Mouse (Mus musculus): ENCODE results near the gene Impg1. TPM values are rescaled to one million over a fixed set of nuclear protein-coding genes. Genes with fewer than 3 reads are reported as not detected.

The Impg1 gene
- polyA plus RNA-seq, 1 experiment: not detected

- Histone ChIP-seq H3K27me3 (replicated peaks; ENCODE audit: control insufficient read depth, insufficient read depth, low read length) (no peaks in the 10 kb centered on the region), H3K4me1 (ENCODE audit: control insufficient read depth, insufficient read depth, low read length) (no peaks in the 10 kb centered on the region), H3K4me3 (ENCODE audit: insufficient read depth, low read depth, low read length) (no peak overlapping the region), H3K27ac (ENCODE audit: insufficient read depth, low read depth, low read length) (no peak overlapping the region), H3K36me3 (ENCODE audit: control insufficient read depth, insufficient read depth, low read length) (no peaks in the 10 kb centered on the region)
- TF ChIP-seq CTCF (conservative IDR thresholded peaks at IDR 0.05; ENCODE audit: insufficient read depth, insufficient read length, low read depth, low read length): no peak
- no peak for TF ChIP-seq POLR2A (IDR thresholded peaks at IDR 0.05; ENCODE audit: low read depth, low read length)
- no peak for DNase-seq
- WGBS: 67% methylated on average over 7 of the region's 7 CpGs
These were observed 114.0 kb downstream of the Impg1 start for GRCm38 (mm10) chr9:80351295-80351677.

- DNase-seq: no peak
- Histone ChIP-seq H3K4me1 (ENCODE audit: control insufficient read depth, insufficient read depth, low read length) (no peaks in the 10 kb centered on the region), H3K27me3 (replicated peaks; ENCODE audit: control insufficient read depth, insufficient read depth, low read length) (no peaks in the 10 kb centered on the region), H3K27ac (ENCODE audit: insufficient read depth, low read depth, low read length) (no peak overlapping the region), H3K36me3 (ENCODE audit: control insufficient read depth, insufficient read depth, low read length) (no peaks in the 10 kb centered on the region), H3K4me3 (ENCODE audit: insufficient read depth, low read depth, low read length) (no peak overlapping the region)
- 83% methylated on average over 6 of the region's 6 CpGs for WGBS
- TF ChIP-seq POLR2A (IDR thresholded peaks at IDR 0.05; ENCODE audit: low read depth, low read length) (no peak), CTCF (conservative IDR thresholded peaks at IDR 0.05; ENCODE audit: insufficient read depth, insufficient read length, low read depth, low read length) (no peak)
These were observed 120.8 kb downstream of the Impg1 start for GRCm38 (mm10) chr9:80344451-80345000.

- Histone ChIP-seq H3K4me1 (ENCODE audit: control insufficient read depth, insufficient read depth, low read length) (no peaks in the 10 kb centered on the region), H3K4me3 (ENCODE audit: insufficient read depth, low read depth, low read length) (no peak overlapping the region), H3K27me3 (replicated peaks; ENCODE audit: control insufficient read depth, insufficient read depth, low read length) (no peaks in the 10 kb centered on the region), H3K27ac (ENCODE audit: insufficient read depth, low read depth, low read length) (no peak overlapping the region), H3K36me3 (ENCODE audit: control insufficient read depth, insufficient read depth, low read length) (no peaks in the 10 kb centered on the region)
- DNase-seq: no peak
- TF ChIP-seq CTCF (conservative IDR thresholded peaks at IDR 0.05; ENCODE audit: insufficient read depth, insufficient read length, low read depth, low read length) (no peak), POLR2A (IDR thresholded peaks at IDR 0.05; ENCODE audit: low read depth, low read length) (no peak)
- WGBS: 82% methylated on average over 6 of the region's 6 CpGs
These were observed 122.8 kb downstream of the Impg1 start for GRCm38 (mm10) chr9:80342520-80342919.

- no peak overlapping the region for H3K27ac ChIP-seq (ENCODE audit: insufficient read depth, low read depth, low read length)
- no peaks in the 10 kb centered on the region for H3K4me1 ChIP-seq (ENCODE audit: control insufficient read depth, insufficient read depth, low read length)
- no peak for DNase-seq
- H3K4me3 ChIP-seq (ENCODE audit: insufficient read depth, low read depth, low read length): no peak overlapping the region
- no peak for TF ChIP-seq CTCF (conservative IDR thresholded peaks at IDR 0.05; ENCODE audit: insufficient read depth, insufficient read length, low read depth, low read length)
- no peak for TF ChIP-seq POLR2A (IDR thresholded peaks at IDR 0.05; ENCODE audit: low read depth, low read length)
- H3K36me3 ChIP-seq (ENCODE audit: control insufficient read depth, insufficient read depth, low read length): no peaks in the 10 kb centered on the region
- WGBS: 95% methylated on average over 16 of the region's 16 CpGs
- no peaks in the 10 kb centered on the region for H3K27me3 ChIP-seq (replicated peaks; ENCODE audit: control insufficient read depth, insufficient read depth, low read length)
These were observed 123.5 kb downstream of the Impg1 start for GRCm38 (mm10) chr9:80341756-80342155.

- Histone ChIP-seq H3K27ac (ENCODE audit: insufficient read depth, low read depth, low read length) (no peak overlapping the region), H3K4me1 (ENCODE audit: control insufficient read depth, insufficient read depth, low read length) (no peaks in the 10 kb centered on the region), H3K4me3 (ENCODE audit: insufficient read depth, low read depth, low read length) (no peak overlapping the region), H3K27me3 (replicated peaks; ENCODE audit: control insufficient read depth, insufficient read depth, low read length) (no peaks in the 10 kb centered on the region), H3K36me3 (ENCODE audit: control insufficient read depth, insufficient read depth, low read length) (no peaks in the 10 kb centered on the region)
- WGBS: 91% methylated on average over 1 of the region's 1 CpGs
- TF ChIP-seq POLR2A (IDR thresholded peaks at IDR 0.05; ENCODE audit: low read depth, low read length): no peak
- no peak for TF ChIP-seq CTCF (conservative IDR thresholded peaks at IDR 0.05; ENCODE audit: insufficient read depth, insufficient read length, low read depth, low read length)
- DNase-seq: no peak
These were observed 124.4 kb downstream of the Impg1 start for GRCm38 (mm10) chr9:80340927-80341326.

- H3K36me3 ChIP-seq (ENCODE audit: control insufficient read depth, insufficient read depth, low read length): no peaks in the 10 kb centered on the region
- no peak overlapping the region for H3K4me3 ChIP-seq (ENCODE audit: insufficient read depth, low read depth, low read length)
- H3K4me1 ChIP-seq (ENCODE audit: control insufficient read depth, insufficient read depth, low read length): no peaks in the 10 kb centered on the region
- no peaks in the 10 kb centered on the region for H3K27me3 ChIP-seq (replicated peaks; ENCODE audit: control insufficient read depth, insufficient read depth, low read length)
- WGBS: 83% methylated on average over 6 of the region's 6 CpGs
- TF ChIP-seq CTCF (conservative IDR thresholded peaks at IDR 0.05; ENCODE audit: insufficient read depth, insufficient read length, low read depth, low read length): no peak
- TF ChIP-seq POLR2A (IDR thresholded peaks at IDR 0.05; ENCODE audit: low read depth, low read length): no peak
- DNase-seq: no peak
- H3K27ac ChIP-seq (ENCODE audit: insufficient read depth, low read depth, low read length): no peak overlapping the region
These were observed 127.3 kb downstream of the Impg1 start for GRCm38 (mm10) chr9:80338026-80338425.

- TF ChIP-seq CTCF (conservative IDR thresholded peaks at IDR 0.05; ENCODE audit: insufficient read depth, insufficient read length, low read depth, low read length) (no peak), POLR2A (IDR thresholded peaks at IDR 0.05; ENCODE audit: low read depth, low read length) (no peak)
- DNase-seq: peak; percentile 12
- Histone ChIP-seq H3K4me1 (ENCODE audit: control insufficient read depth, insufficient read depth, low read length) (no peaks in the 10 kb centered on the region), H3K27me3 (replicated peaks; ENCODE audit: control insufficient read depth, insufficient read depth, low read length) (no peaks in the 10 kb centered on the region), H3K27ac (ENCODE audit: insufficient read depth, low read depth, low read length) (no peak overlapping the region), H3K36me3 (ENCODE audit: control insufficient read depth, insufficient read depth, low read length) (no peaks in the 10 kb centered on the region), H3K4me3 (ENCODE audit: insufficient read depth, low read depth, low read length) (no peak overlapping the region)
- WGBS: 51% methylated on average over 13 of the region's 13 CpGs
These were observed 129.5 kb downstream of the Impg1 start for GRCm38 (mm10) chr9:80335660-80336357.
